Mouse (Mus musculus): ENCODE data around the gene Dcaf8.

DNA sequence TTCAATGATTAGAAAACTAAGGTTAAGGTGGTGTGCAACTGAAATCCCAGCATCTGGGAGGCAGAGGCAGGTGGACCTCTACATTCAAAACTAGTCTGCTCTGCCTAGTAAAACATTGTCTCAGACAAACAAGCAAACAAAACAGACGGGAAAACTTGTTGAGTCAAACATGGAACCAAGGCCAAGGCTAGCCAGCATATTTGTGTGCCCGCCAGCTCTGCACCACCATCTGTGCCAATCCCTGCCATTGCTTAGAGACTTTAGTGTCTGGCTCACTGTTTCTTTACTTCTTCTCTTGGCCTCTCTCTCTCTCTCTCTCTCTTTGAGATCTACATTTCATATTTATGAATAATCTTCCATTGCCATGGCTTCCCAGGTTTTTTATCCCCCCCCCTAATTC is 80.3 kb downstream of the Dcaf8 start:
- TF ChIP-seq CTCF (conservative IDR thresholded peaks at IDR 0.05; ENCODE audit: low read length) (no peak), NANOG (IDR thresholded peaks at IDR 0.05; ENCODE audit: borderline replicate concordance, low read length) (no peak)

All from E14TG2a.4 (cell line).